Mouse (Mus musculus) ES-Bruce4 (cell line): Measurements from ENCODE around the gene Fbxl17. TPM values are rescaled to one million over a fixed set of nuclear protein-coding genes. Genes with fewer than 3 reads are reported as not detected.

Source experiments
- H3K27ac ChIP-seq: 2 replicates; pipeline ENCODE4 v1.5.1; 2012; ENCODE audit warnings: low read length, inconsistent platforms; ENCODE audit not compliant: insufficient read depth
- H3K27me3 ChIP-seq: 2 replicates; pipeline ENCODE4 v1.6.1; 2012; ENCODE audit warnings: mild to moderate bottlenecking, low read length, inconsistent platforms; ENCODE audit not compliant: control insufficient read depth, poor library complexity, insufficient read depth, severe bottlenecking
- H3K36me3 ChIP-seq: 2 replicates; pipeline ENCODE4 v1.6.1; 2012; ENCODE audit warnings: inconsistent platforms, mild to moderate bottlenecking, low read length, moderate library complexity; ENCODE audit not compliant: control insufficient read depth, poor library complexity, insufficient read depth, severe bottlenecking
- H3K4me1 ChIP-seq: one replicate; pipeline ENCODE4 v1.8.1; 2011; ENCODE audit warnings: low read length; ENCODE audit not compliant: control insufficient read depth, insufficient read depth
- H3K4me3 ChIP-seq: 2 replicates; pipeline ENCODE4 v1.5.1; 2011; ENCODE audit warnings: low read depth, mild to moderate bottlenecking, low read length
- H3K9ac ChIP-seq: 2 replicates; pipeline ENCODE4 v1.6.1; 2012; ENCODE audit warnings: low read depth, mild to moderate bottlenecking, inconsistent platforms; ENCODE audit not compliant: poor library complexity, severe bottlenecking
- H3K9me3 ChIP-seq: replicated peaks from 2 replicates; pipeline ENCODE4 v1.6.1; 2012; ENCODE audit warnings: mild to moderate bottlenecking, low read length, inconsistent platforms; ENCODE audit not compliant: control insufficient read depth, poor library complexity, insufficient read depth, severe bottlenecking
- CTCF ChIP-seq: IDR thresholded peaks from one replicate; pipeline ENCODE4 v1.8.1; 2011; ENCODE audit warnings: low read depth, low read length
- EP300 ChIP-seq: IDR thresholded peaks from 2 replicates; pipeline ENCODE4 v1.6.1; 2011; ENCODE audit warnings: low read depth, low read length; ENCODE audit not compliant: insufficient read depth
- POLR2A ChIP-seq: IDR thresholded peaks from one replicate; pipeline ENCODE4 v1.8.1; 2011; ENCODE audit warnings: low read length; ENCODE audit not compliant: insufficient read depth
- polyA plus RNA-seq: library from polyadenylated mRNA; stranded (reverse); fragments of >200 nt; gene quantifications from 2 replicates; pipeline ENCODE4 v1.2.4, GENCODE M21; 2011; ENCODE audit warnings: low read depth; ENCODE audit not compliant: missing spikeins, insufficient read depth, insufficient read length

Gene Fbxl17
- polyA plus RNA-seq, 1 experiment = 11.7 TPM

GRCm38 (mm10) chr17:63343076-63343475 is 156.7 kb downstream of the Fbxl17 start:
- no peaks in the 10 kb centered on the region for H3K9me3 ChIP-seq
- H3K9ac ChIP-seq = no peak overlapping the region
- H3K36me3 ChIP-seq = no peaks in the 10 kb centered on the region
- no peaks in the 10 kb centered on the region for H3K27me3 ChIP-seq
- no peak overlapping the region for H3K4me3 ChIP-seq
- H3K4me1 ChIP-seq = no peaks in the 10 kb centered on the region
- TF ChIP-seq POLR2A = no peak
- TF ChIP-seq EP300 = no peak
- no peak for TF ChIP-seq CTCF
- no peak overlapping the region for H3K27ac ChIP-seq

DNA sequence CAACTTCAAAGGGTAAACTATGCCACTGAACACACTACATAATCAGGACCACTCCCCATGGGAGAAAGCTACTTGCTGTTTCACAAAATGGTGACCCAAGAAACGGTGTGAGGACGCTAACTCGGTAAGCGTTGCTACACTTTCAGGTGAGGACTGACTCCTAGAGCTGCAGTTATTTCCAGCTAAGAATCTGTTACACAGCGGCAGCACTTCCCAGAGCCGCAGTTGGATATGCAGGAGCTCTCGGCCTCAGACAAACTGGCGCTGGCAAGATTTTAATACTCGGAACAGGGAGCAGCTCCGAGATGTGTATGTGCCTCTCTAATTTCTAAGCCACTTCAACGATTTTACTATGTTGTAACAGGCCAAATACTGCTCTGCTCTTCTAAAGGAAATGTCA is 157.4 kb downstream of the Fbxl17 start:
- Histone ChIP-seq H3K27ac (no peak overlapping the region), H3K4me1 (no peaks in the 10 kb centered on the region), H3K9me3 (no peaks in the 10 kb centered on the region), H3K4me3 (no peak overlapping the region), H3K36me3 (no peaks in the 10 kb centered on the region), H3K27me3 (no peaks in the 10 kb centered on the region), H3K9ac (no peak overlapping the region)
- TF ChIP-seq CTCF (no peak), EP300 (no peak), POLR2A (no peak)

- H3K9ac ChIP-seq = no peak overlapping the region
- H3K4me1 ChIP-seq = no peaks in the 10 kb centered on the region
- H3K36me3 ChIP-seq = no peaks in the 10 kb centered on the region
- no peak overlapping the region for H3K27ac ChIP-seq
- H3K27me3 ChIP-seq = no peaks in the 10 kb centered on the region
- H3K9me3 ChIP-seq = no peaks in the 10 kb centered on the region
- TF ChIP-seq CTCF (no peak), EP300 (no peak), POLR2A (no peak)
- H3K4me3 ChIP-seq = no peak overlapping the region
Observed at GRCm38 (mm10) chr17:63341203-63341602, 158.6 kb downstream of the Fbxl17 start.

DNA sequence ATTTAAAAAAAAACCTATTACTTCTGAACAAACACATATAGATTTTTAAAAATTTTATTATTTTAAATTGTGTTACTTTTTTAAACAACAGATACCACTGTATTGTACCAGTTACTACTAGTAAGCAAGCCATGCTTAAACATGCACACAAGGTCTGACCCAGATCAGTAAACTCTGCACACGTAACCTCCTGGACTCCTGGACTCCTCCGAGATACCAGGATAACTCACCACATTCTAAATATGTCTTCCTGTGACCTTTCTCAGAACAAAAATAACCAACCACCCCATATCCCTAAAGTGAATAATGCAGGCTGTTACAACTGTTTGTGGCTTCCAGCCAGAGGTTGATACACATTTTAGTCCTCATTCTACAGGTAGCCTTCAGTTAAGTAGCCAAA is 170.9 kb downstream of the Fbxl17 start:
- Histone ChIP-seq H3K4me3 (no peak overlapping the region), H3K4me1 (no peaks in the 10 kb centered on the region), H3K27ac (no peak overlapping the region), H3K9me3 (no peaks in the 10 kb centered on the region), H3K9ac (no peak overlapping the region), H3K27me3 (no peaks in the 10 kb centered on the region), H3K36me3 (no peaks in the 10 kb centered on the region)
- TF ChIP-seq EP300 (no peak), POLR2A (no peak), CTCF (no peak)

- H3K4me1 ChIP-seq = peaks cover 3% of the 10 kb centered on the region
- TF ChIP-seq EP300 (no peak), POLR2A (no peak), CTCF (no peak)
- H3K27ac ChIP-seq = no peak overlapping the region
- H3K4me3 ChIP-seq = no peak overlapping the region
- no peaks in the 10 kb centered on the region for H3K36me3 ChIP-seq
- H3K27me3 ChIP-seq = no peaks in the 10 kb centered on the region
- H3K9me3 ChIP-seq = no peaks in the 10 kb centered on the region
- no peak overlapping the region for H3K9ac ChIP-seq
Observed at GRCm38 (mm10) chr17:63326227-63326626, 173.6 kb downstream of the Fbxl17 start.

GRCm38 (mm10) chr17:63324672-63325071 is 175.1 kb downstream of the Fbxl17 start:
- H3K9me3 ChIP-seq = no peaks in the 10 kb centered on the region
- H3K27ac ChIP-seq = no peak overlapping the region
- no peak overlapping the region for H3K9ac ChIP-seq
- H3K4me3 ChIP-seq = no peak overlapping the region
- peaks cover 5% of the 10 kb centered on the region for H3K4me1 ChIP-seq
- no peaks in the 10 kb centered on the region for H3K27me3 ChIP-seq
- H3K36me3 ChIP-seq = no peaks in the 10 kb centered on the region
- TF ChIP-seq POLR2A (no peak), CTCF (no peak), EP300 (no peak)
